Mouse (Mus musculus) embryonic fibroblast, embryonic 13.5 days (primary cell): ENCODE measurements around the gene Myo1d. TPM values are rescaled to one million over a fixed set of nuclear protein-coding genes. Genes with fewer than 3 reads are reported as not detected.

Source experiments
- H3K27ac ChIP-seq: 2 replicates; pipeline ENCODE4 v1.5.1; 2012; ENCODE audit warnings: low read length, control low read depth, inconsistent platforms; ENCODE audit not compliant: insufficient read depth
- H3K4me1 ChIP-seq: 2 replicates; pipeline ENCODE4 v1.6.1; 2011; ENCODE audit warnings: low read length; ENCODE audit not compliant: control insufficient read depth, insufficient read depth
- H3K4me3 ChIP-seq: 2 replicates; pipeline ENCODE4 v1.5.1; 2011; ENCODE audit warnings: mild to moderate bottlenecking, control low read depth, low read length; ENCODE audit not compliant: insufficient read depth
- CTCF ChIP-seq: IDR thresholded peaks from 2 replicates; pipeline ENCODE4 v1.5.1; 2011; ENCODE audit warnings: mild to moderate bottlenecking, control low read depth, low read length, moderate library complexity, borderline replicate concordance; ENCODE audit not compliant: insufficient read depth
- POLR2A ChIP-seq: IDR thresholded peaks from 2 replicates; pipeline ENCODE4 v1.6.1; 2011; ENCODE audit warnings: low read depth, mild to moderate bottlenecking, control low read depth, low read length, moderate library complexity
- polyA plus RNA-seq: library from polyadenylated mRNA; stranded (reverse); fragments of >200 nt; gene quantifications from 2 replicates; pipeline ENCODE4 v1.2.4, GENCODE M21; 2011; ENCODE audit warnings: low read depth; ENCODE audit not compliant: missing spikeins, insufficient read length

Myo1d gene
- polyA plus RNA-seq, 1 experiment, result 29.5 TPM

DNA sequence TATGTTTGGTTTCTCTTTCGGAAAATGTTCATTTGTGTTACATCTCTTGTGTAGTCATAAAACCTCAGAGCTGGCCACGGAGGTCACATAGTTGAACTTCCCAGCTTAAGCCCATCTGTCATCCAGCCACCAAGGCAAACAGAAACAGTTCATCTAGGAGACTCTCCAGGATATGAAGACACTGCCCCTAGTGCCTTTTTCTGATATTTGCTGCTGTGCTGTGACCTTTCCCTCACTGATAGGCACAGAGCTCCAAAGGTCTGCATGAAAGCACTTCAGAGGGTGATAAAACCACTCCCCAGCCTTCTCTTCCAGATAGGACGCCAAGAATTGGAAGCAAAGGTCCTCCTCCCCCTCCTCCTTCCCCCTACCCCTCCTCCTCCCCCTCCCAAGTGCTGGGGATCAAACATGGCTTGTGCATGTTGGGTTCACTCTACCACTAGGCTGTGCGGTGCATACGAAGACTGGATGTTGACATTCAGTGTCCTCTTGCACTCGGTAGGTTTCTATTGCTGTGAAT, 28.8 kb upstream of the Myo1d start:
- Histone ChIP-seq H3K4me3 (no peak overlapping the region), H3K4me1 (0 out of 2 replicates have a peak, but pooled peaks cover 5% of the 10 kb centered on the region), H3K27ac (no peak overlapping the region)
- TF ChIP-seq CTCF (no peak), POLR2A (no peak)

GRCm38 (mm10) chr11:80802706-80803105, 22.9 kb upstream of the Myo1d start:
- H3K27ac ChIP-seq, result no peak overlapping the region
- no peak for TF ChIP-seq CTCF
- TF ChIP-seq POLR2A, result no peak
- no peak overlapping the region for H3K4me3 ChIP-seq
- no peaks in the 10 kb centered on the region for H3K4me1 ChIP-seq

DNA sequence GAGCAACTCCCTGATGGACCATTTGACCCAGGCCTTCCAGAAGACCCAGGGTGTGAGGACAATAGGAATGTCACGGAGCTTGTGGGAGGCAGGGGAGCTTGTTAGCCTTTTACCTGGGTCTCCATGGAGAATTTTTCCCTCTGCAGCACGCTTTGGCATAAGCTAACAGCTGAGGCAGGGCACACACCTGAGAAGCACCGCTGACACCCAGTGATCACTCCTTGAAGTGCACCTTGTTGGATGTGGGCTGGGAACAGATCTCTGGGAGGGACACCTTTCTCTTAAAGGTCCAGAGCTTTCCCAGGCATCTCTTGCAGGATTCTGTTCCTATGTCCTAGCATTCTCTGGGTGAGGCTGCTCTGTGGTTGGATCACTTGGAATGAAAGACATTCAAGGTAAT, 20.2 kb upstream of the Myo1d start:
- Histone ChIP-seq H3K27ac (no peak overlapping the region), H3K4me1 (no peaks in the 10 kb centered on the region), H3K4me3 (no peak overlapping the region)
- TF ChIP-seq CTCF (peak; percentile 14; the same call in 1 of the 2 replicates), POLR2A (no peak)

DNA sequence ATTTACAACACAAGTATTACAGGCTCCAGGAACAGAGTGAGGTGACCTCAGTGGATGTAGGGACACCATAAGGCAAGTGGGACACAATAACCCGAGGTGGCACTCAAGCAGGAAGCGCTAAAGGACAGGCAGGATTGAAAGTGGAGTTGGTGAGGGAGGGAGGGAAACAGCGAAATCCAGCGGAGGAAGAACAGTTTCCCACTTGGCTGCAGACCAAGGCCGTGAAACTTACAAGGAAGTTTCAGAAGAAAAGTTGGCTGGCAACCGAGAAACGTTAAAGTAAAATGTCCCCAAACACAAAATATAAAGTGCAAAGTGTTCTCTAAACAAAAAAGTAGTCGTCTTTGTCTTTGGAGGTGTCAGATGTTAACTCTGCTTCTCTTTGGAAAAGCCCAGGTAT, 15.6 kb upstream of the Myo1d start:
- no peaks in the 10 kb centered on the region for H3K4me1 ChIP-seq

GRCm38 (mm10) chr11:80794290-80794689, 14.5 kb upstream of the Myo1d start:
- H3K27ac ChIP-seq, result no peak overlapping the region
- no peak overlapping the region for H3K4me3 ChIP-seq
- TF ChIP-seq CTCF (no peak), POLR2A (no peak)
- H3K4me1 ChIP-seq, result no peaks in the 10 kb centered on the region

More for the DNA sequence above, 15.6 kb upstream of the Myo1d start:
- TF ChIP-seq CTCF (no peak), POLR2A (no peak)
- Histone ChIP-seq H3K4me3 (no peak overlapping the region), H3K27ac (no peak overlapping the region)

DNA sequence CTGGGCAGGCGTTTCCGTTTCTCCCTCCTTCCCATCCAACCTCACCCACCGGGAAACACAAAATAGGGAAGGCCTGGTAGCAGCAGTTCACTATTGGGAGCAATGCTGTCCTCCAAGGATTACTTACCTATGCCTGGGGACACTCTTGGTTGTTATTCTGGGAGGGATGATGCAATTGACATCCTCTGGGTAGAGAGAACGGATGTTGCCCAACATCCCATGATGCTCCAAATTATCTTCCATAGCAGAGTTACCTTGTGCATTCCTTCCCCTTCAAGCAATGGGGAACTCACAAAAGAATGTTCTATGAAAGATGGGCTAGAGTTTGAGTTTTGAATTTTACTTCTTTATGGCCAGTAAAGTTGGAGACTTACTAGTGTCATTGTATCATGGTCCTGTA, 13.6 kb upstream of the Myo1d start:
- Histone ChIP-seq H3K27ac (no peak overlapping the region), H3K4me3 (no peak overlapping the region), H3K4me1 (no peaks in the 10 kb centered on the region)
- TF ChIP-seq CTCF, result no peak
- no peak for TF ChIP-seq POLR2A

DNA sequence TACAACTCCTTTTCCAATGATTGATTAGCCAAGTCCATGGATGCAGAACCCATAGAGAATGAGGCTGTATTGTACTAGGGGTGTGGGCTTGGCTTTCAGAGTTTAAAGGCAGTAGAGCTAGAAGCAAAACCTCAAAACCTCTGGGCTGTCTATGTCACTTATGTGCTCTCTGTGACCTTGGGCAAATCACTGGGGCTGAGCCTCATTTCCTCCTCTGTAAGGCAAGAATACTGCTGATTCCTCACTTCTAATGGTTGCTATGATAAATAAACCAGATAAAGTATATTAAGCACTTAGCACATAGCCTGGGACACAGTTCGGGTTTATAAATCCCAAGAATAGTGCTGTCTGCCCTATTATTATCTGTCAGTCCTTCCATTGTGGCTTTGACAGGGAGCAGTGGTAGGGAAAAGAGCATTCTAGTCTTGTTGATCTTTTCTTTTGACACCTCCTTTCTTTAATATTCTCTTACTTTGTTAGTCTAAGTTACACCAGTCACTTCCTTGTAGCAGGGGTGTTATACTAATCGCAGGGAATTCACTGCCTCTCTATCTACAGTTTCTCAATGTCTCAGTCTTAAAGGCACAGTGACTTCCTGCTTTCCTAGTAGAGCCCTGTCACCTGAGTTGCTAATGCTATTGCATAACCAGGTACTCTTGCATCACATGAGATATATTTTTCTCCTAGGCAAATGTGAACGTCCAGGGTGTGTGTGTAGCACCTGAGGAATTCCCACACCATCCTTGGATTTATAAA, 12.0 kb upstream of the Myo1d start:
- Histone ChIP-seq H3K4me3 (no peak overlapping the region), H3K4me1 (no peaks in the 10 kb centered on the region), H3K27ac (no peak overlapping the region)
- TF ChIP-seq CTCF (no peak), POLR2A (no peak)

DNA sequence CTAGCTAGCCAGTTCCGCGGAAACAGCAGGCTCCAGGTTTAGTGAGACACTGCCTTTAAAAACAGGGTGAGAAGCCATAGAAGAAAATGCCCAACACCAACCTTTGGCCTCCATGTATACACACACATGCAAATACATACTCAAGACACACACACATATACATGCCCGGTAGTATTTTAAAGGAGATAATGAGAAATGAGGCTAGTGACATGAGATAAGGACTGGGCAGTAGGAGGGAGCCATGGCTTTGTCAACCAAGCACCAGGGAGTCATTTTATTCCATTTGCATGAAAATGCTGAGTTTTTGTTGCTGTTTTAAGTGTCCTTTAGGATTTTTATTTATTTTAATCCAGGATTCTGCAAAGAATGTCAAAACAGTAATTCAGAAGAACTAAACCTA, 10.6 kb upstream of the Myo1d start:
- TF ChIP-seq CTCF (no peak), POLR2A (no peak)
- Histone ChIP-seq H3K4me1 (no peaks in the 10 kb centered on the region), H3K27ac (no peak overlapping the region), H3K4me3 (no peak overlapping the region)

DNA sequence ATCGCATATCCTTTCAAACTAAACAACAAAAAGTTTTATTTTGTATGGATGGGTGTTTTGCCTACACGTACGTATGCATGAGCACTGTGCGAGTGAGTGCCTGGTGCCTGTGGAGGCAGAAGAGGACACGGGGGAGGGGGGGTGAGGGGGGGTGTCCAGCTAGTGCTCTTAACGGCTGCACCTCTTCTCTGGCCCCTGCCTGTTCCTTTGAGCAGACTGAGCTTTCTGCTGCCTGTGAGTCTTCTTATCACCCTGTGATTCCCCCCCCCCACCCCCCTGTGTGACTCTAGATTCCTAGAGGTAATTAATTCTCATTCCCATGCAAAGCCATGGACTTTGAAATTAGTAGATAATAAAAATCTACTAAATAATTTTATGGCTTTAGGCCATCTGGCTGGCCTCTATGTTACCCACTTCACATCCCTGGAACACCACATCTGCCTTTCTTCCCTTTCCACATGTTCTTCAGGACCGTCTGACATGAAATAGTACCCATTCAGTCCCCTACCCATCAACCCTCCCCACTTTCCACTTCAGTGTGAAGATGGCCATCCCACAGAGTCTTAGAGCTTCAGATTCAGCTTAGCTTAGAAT, 9.9 kb upstream of the Myo1d start:
- Histone ChIP-seq H3K27ac (no peak overlapping the region), H3K4me3 (no peak overlapping the region), H3K4me1 (no peaks in the 10 kb centered on the region)
- TF ChIP-seq CTCF (no peak), POLR2A (no peak)

- no peak for TF ChIP-seq CTCF
- TF ChIP-seq POLR2A, result no peak
- Histone ChIP-seq H3K4me3 (no peak overlapping the region), H3K4me1 (no peaks in the 10 kb centered on the region), H3K27ac (no peak overlapping the region)
Measured at GRCm38 (mm10) chr11:80785672-80786071, 5.8 kb upstream of the Myo1d start.

GRCm38 (mm10) chr11:80784294-80784743, 4.5 kb upstream of the Myo1d start:
- Histone ChIP-seq H3K4me1 (no peaks in the 10 kb centered on the region), H3K4me3 (no peak overlapping the region), H3K27ac (no peak overlapping the region)
- TF ChIP-seq CTCF (no peak), POLR2A (no peak)
